Mouse (Mus musculus) erythroblast, embryonic 14.5 days (primary cell): ENCODE results near the gene Trmt1.

Experiments used
- GATA1 ChIP-seq: IDR thresholded peaks from 2 replicates; pipeline ENCODE4 v1.6.1; 2012; ENCODE audit warnings: low read length, inconsistent platforms, mixed read lengths
- TAL1 ChIP-seq: IDR thresholded peaks from 3 replicates; pipeline ENCODE4 v1.6.1; 2012; ENCODE audit warnings: low read length, inconsistent platforms, mixed read lengths

- TF ChIP-seq GATA1 (no peak), TAL1 (no peak)
Measured at GRCm38 (mm10) chr8:84738715-84739400, 52.8 kb downstream of the Trmt1 start.
